Mouse (Mus musculus) adrenal gland, postnatal 36 days (tissue): Measurements from ENCODE around the gene Th. TPM values are rescaled to one million over a fixed set of nuclear protein-coding genes. Genes with fewer than 3 reads are reported as not detected.
A peak's percentile ranks its signal among the peaks of the same experiment; 100 is the strongest.

Experiments used
- DNase-seq, 2 experiments: peaks; one replicate each; pipeline ENCODE4 v3.0.0; 2021; ENCODE audit warnings: mixed read lengths in 1 of 2
- total RNA-seq, 2 experiments: library from RNA; stranded (reverse); gene quantifications; 2 replicates each; pipeline ENCODE4 v1.2.3; 2021

Gene Th
- total RNA-seq, 2 experiments from 2014 or later: 461 to 696 TPM

- no peak for DNase-seq
Measured at GRCm38 (mm10) chr7:142901774-142902173, 29.2 kb downstream of the Th start.

- DNase-seq: peak; percentile 25
Measured at GRCm38 (mm10) chr7:142899872-142900271, 31.1 kb downstream of the Th start.

- no peak for DNase-seq
Measured at GRCm38 (mm10) chr7:142897471-142897870, 33.5 kb downstream of the Th start.

GRCm38 (mm10) chr7:142895901-142896665, 34.8 kb downstream of the Th start:
- DNase-seq: no peak

GRCm38 (mm10) chr7:142895223-142895840, 35.6 kb downstream of the Th start:
- no peak for DNase-seq

GRCm38 (mm10) chr7:142894669-142895068, 36.3 kb downstream of the Th start:
- DNase-seq: peak; percentile 78 to 80

GRCm38 (mm10) chr7:142893721-142894639, 36.9 kb downstream of the Th start:
- no peak for DNase-seq

GRCm38 (mm10) chr7:142893296-142893695, 37.6 kb downstream of the Th start:
- DNase-seq: no peak

GRCm38 (mm10) chr7:142869419-142870163, 61.3 kb downstream of the Th start:
- DNase-seq: no peak

- DNase-seq: peak; percentile 4 to 13
Measured at GRCm38 (mm10) chr7:142850681-142851080, 80.2 kb downstream of the Th start.

Other genes starting within 250 kb of the Th start
- gene Ins2, start 187.7 kb downstream of the Th start, total RNA-seq: not detected
- under 1 TPM in 1 of 2 experiments, not detected in 1; 0.46 TPM for gene Ascl2, start 38.1 kb upstream of the Th start, total RNA-seq
- under 1 TPM; 0.59 to 0.63 TPM for gene Tspan32, start 73.9 kb upstream of the Th start, total RNA-seq
- gene Cd81, start 121.6 kb upstream of the Th start, total RNA-seq: 100 to 1,000 TPM; 689 to 765 TPM
- gene Tssc4, start 138.1 kb upstream of the Th start, total RNA-seq: 10 to 100 TPM; 32.4 to 33.3 TPM
- under 1 TPM in 1 of 2 experiments, not detected in 1; 0.43 TPM for gene Trpm5, start 163.5 kb upstream of the Th start, total RNA-seq
- 1 to 10 TPM; 2.9 to 7.6 TPM for gene Kcnq1, start 175.2 kb upstream of the Th start, total RNA-seq